Mouse (Mus musculus): ENCODE results near the gene Slc25a30. TPM values are rescaled to one million over a fixed set of nuclear protein-coding genes. Genes with fewer than 3 reads are reported as not detected.
"Not testable (repeated sequence)": the region's sequence is repeated elsewhere in the genome, so short reads cannot be mapped to it uniquely, and the experiment has no call there.

Slc25a30 gene
- polyA plus RNA-seq, 1 experiment, result 73.3 TPM

GRCm38 (mm10) chr14:75832982-75833381 lies 46.1 kb upstream of the Slc25a30 start:
- Histone ChIP-seq H3K27ac (ENCODE audit: insufficient read depth, low read length) (no peak overlapping the region), H3K36me3 (ENCODE audit: control insufficient read depth, insufficient read depth, low read length, poor library complexity, severe bottlenecking) (no peaks in the 10 kb centered on the region), H3K4me3 (ENCODE audit: low read depth, low read length) (no peak overlapping the region; the same call in 1 of the 2 replicates)

GRCm38 (mm10) chr14:75832031-75832430 lies 45.2 kb upstream of the Slc25a30 start:
- no peak overlapping the region for H3K4me3 ChIP-seq (ENCODE audit: low read depth, low read length)
- no peaks in the 10 kb centered on the region for H3K36me3 ChIP-seq (ENCODE audit: control insufficient read depth, insufficient read depth, low read length, poor library complexity, severe bottlenecking)
- peaks cover 4% of the 10 kb centered on the region for H3K4me1 ChIP-seq (ENCODE audit: control insufficient read depth, insufficient read depth, low read length)
- no peaks in the 10 kb centered on the region for H3K9me3 ChIP-seq (replicated peaks; ENCODE audit: control insufficient read depth, insufficient read depth, low read length, poor library complexity, severe bottlenecking)
- TF ChIP-seq CTCF (IDR thresholded peaks at IDR 0.05; ENCODE audit: low read depth, low read length), result no peak
- TF ChIP-seq POLR2A (IDR thresholded peaks at IDR 0.05; ENCODE audit: insufficient read depth, low read length), result no peak
- no peak for TF ChIP-seq EP300 (IDR thresholded peaks at IDR 0.05; ENCODE audit: insufficient read depth, low read depth, low read length)
- H3K9ac ChIP-seq (ENCODE audit: low read depth, poor library complexity, severe bottlenecking), result no peak overlapping the region
- H3K27me3 ChIP-seq (ENCODE audit: control insufficient read depth, insufficient read depth, low read length, poor library complexity, severe bottlenecking), result no peaks in the 10 kb centered on the region
- no peak overlapping the region for H3K27ac ChIP-seq (ENCODE audit: insufficient read depth, low read length)

More at GRCm38 (mm10) chr14:75832982-75833381, 46.1 kb upstream of the Slc25a30 start:
- no peaks in the 10 kb centered on the region for H3K9me3 ChIP-seq (replicated peaks; ENCODE audit: control insufficient read depth, insufficient read depth, low read length, poor library complexity, severe bottlenecking)
- H3K9ac ChIP-seq (ENCODE audit: low read depth, poor library complexity, severe bottlenecking), result peak overlapping the region; percentile 67
- no peaks in the 10 kb centered on the region for H3K27me3 ChIP-seq (ENCODE audit: control insufficient read depth, insufficient read depth, low read length, poor library complexity, severe bottlenecking)
- peaks cover 4% of the 10 kb centered on the region for H3K4me1 ChIP-seq (ENCODE audit: control insufficient read depth, insufficient read depth, low read length)
- TF ChIP-seq EP300 (IDR thresholded peaks at IDR 0.05; ENCODE audit: insufficient read depth, low read depth, low read length) (no peak), CTCF (IDR thresholded peaks at IDR 0.05; ENCODE audit: low read depth, low read length) (no peak)

GRCm38 (mm10) chr14:75829817-75830216 lies 43.0 kb upstream of the Slc25a30 start:
- not testable (repeated sequence) for H3K27ac ChIP-seq (ENCODE audit: insufficient read depth, low read length); H3K36me3 ChIP-seq (ENCODE audit: control insufficient read depth, insufficient read depth, low read length, poor library complexity, severe bottlenecking); H3K4me3 ChIP-seq (ENCODE audit: low read depth, low read length); H3K9me3 ChIP-seq (replicated peaks; ENCODE audit: control insufficient read depth, insufficient read depth, low read length, poor library complexity, severe bottlenecking); H3K4me1 ChIP-seq (ENCODE audit: control insufficient read depth, insufficient read depth, low read length); H3K27me3 ChIP-seq (ENCODE audit: control insufficient read depth, insufficient read depth, low read length, poor library complexity, severe bottlenecking); H3K9ac ChIP-seq (ENCODE audit: low read depth, poor library complexity, severe bottlenecking)

- Histone ChIP-seq H3K4me1 (ENCODE audit: control insufficient read depth, insufficient read depth, low read length) (peaks cover 3% of the 10 kb centered on the region), H3K9ac (ENCODE audit: low read depth, poor library complexity, severe bottlenecking) (peak overlapping the region; percentile 59; the same call in 1 of the 2 replicates), H3K4me3 (ENCODE audit: low read depth, low read length) (peak overlapping the region; percentile 54), H3K27me3 (ENCODE audit: control insufficient read depth, insufficient read depth, low read length, poor library complexity, severe bottlenecking) (no peaks in the 10 kb centered on the region), H3K36me3 (ENCODE audit: control insufficient read depth, insufficient read depth, low read length, poor library complexity, severe bottlenecking) (no peaks in the 10 kb centered on the region), H3K27ac (ENCODE audit: insufficient read depth, low read length) (no peak overlapping the region), H3K9me3 (replicated peaks; ENCODE audit: control insufficient read depth, insufficient read depth, low read length, poor library complexity, severe bottlenecking) (no peaks in the 10 kb centered on the region)
- TF ChIP-seq EP300 (IDR thresholded peaks at IDR 0.05; ENCODE audit: insufficient read depth, low read depth, low read length) (no peak), POLR2A (IDR thresholded peaks at IDR 0.05; ENCODE audit: insufficient read depth, low read length) (no peak), CTCF (IDR thresholded peaks at IDR 0.05; ENCODE audit: low read depth, low read length) (peak; percentile 93)
These were observed 42.3 kb upstream of the Slc25a30 start for GRCm38 (mm10) chr14:75828866-75829806.

- no peaks in the 10 kb centered on the region for H3K9me3 ChIP-seq (replicated peaks; ENCODE audit: control insufficient read depth, insufficient read depth, low read length, poor library complexity, severe bottlenecking)
- peaks cover 3% of the 10 kb centered on the region for H3K4me1 ChIP-seq (ENCODE audit: control insufficient read depth, insufficient read depth, low read length)
- H3K27me3 ChIP-seq (ENCODE audit: control insufficient read depth, insufficient read depth, low read length, poor library complexity, severe bottlenecking), result no peaks in the 10 kb centered on the region
- H3K36me3 ChIP-seq (ENCODE audit: control insufficient read depth, insufficient read depth, low read length, poor library complexity, severe bottlenecking), result no peaks in the 10 kb centered on the region
- H3K4me3 ChIP-seq (ENCODE audit: low read depth, low read length), result no peak overlapping the region
- no peak overlapping the region for H3K9ac ChIP-seq (ENCODE audit: low read depth, poor library complexity, severe bottlenecking)
- no peak overlapping the region for H3K27ac ChIP-seq (ENCODE audit: insufficient read depth, low read length)
- TF ChIP-seq EP300 (IDR thresholded peaks at IDR 0.05; ENCODE audit: insufficient read depth, low read depth, low read length), result no peak
- TF ChIP-seq POLR2A (IDR thresholded peaks at IDR 0.05; ENCODE audit: insufficient read depth, low read length), result no peak
- TF ChIP-seq CTCF (IDR thresholded peaks at IDR 0.05; ENCODE audit: low read depth, low read length), result no peak
These were observed 41.4 kb upstream of the Slc25a30 start for GRCm38 (mm10) chr14:75828221-75828620.

- Histone ChIP-seq H3K27me3 (ENCODE audit: control insufficient read depth, insufficient read depth, low read length, poor library complexity, severe bottlenecking) (no peaks in the 10 kb centered on the region), H3K4me3 (ENCODE audit: low read depth, low read length) (no peak overlapping the region), H3K27ac (ENCODE audit: insufficient read depth, low read length) (no peak overlapping the region), H3K9ac (ENCODE audit: low read depth, poor library complexity, severe bottlenecking) (no peak overlapping the region), H3K4me1 (ENCODE audit: control insufficient read depth, insufficient read depth, low read length) (peaks cover 3% of the 10 kb centered on the region), H3K36me3 (ENCODE audit: control insufficient read depth, insufficient read depth, low read length, poor library complexity, severe bottlenecking) (no peaks in the 10 kb centered on the region), H3K9me3 (replicated peaks; ENCODE audit: control insufficient read depth, insufficient read depth, low read length, poor library complexity, severe bottlenecking) (no peaks in the 10 kb centered on the region)
- TF ChIP-seq EP300 (IDR thresholded peaks at IDR 0.05; ENCODE audit: insufficient read depth, low read depth, low read length) (no peak), POLR2A (IDR thresholded peaks at IDR 0.05; ENCODE audit: insufficient read depth, low read length) (no peak), CTCF (IDR thresholded peaks at IDR 0.05; ENCODE audit: low read depth, low read length) (no peak)
These were observed 40.1 kb upstream of the Slc25a30 start for GRCm38 (mm10) chr14:75826851-75827410.
